8 mouse cellular contexts compared by ENCODE assay signal in genomic region chr10:24493936-24494335, GRCm38 (mm10).
DNase-seq lines count a peak whose midpoint lies in the region; ATAC-seq lines count a peak whose summit lies in the region.
"Had no signal": no experiment of that assay in that cellular context is flagged by ENCODE, and none has a peak within 500 bp of the region (broad histone marks: within the 10 kb centered on the region; RNA-seq: fewer than 3 reads in every experiment).

No protein-coding gene starts in this region.

- no peak overlapping the region for H3K4me2 ChIP-seq in hindbrain, embryonic 11.5 days (replicated peaks; ENCODE audit: low read depth, low read length)
- no peak overlapping the region for H3K4me2 ChIP-seq in hindbrain, embryonic 13.5 days
- H3K4me2 ChIP-seq: limb, embryonic 15.5 days had no signal

- intact Hi-C loops in heart, postnatal 14 days (cut with DNase I): loop anchor here (5.0 kb wide), 2 partner anchors 82 to 98 kb away; no protein-coding TSS in a partner anchor

- no peaks in the 10 kb centered on the region for H3K9me3 ChIP-seq in hindbrain, embryonic 11.5 days (ENCODE audit: control insufficient read depth, low read length)
- no peaks in the 10 kb centered on the region for H3K9me3 ChIP-seq in hindbrain, embryonic 13.5 days
- H3K9me3 ChIP-seq: limb, embryonic 15.5 days had no signal

- WGBS in hindbrain, embryonic 11.5 days: 79% methylated on average over 6 of the region's 6 CpGs
- WGBS in hindbrain, embryonic 13.5 days: 63% methylated on average over 6 of the region's 6 CpGs

- H3K27me3 ChIP-seq in hindbrain, embryonic 11.5 days (ENCODE audit: control insufficient read depth, insufficient read depth, low read length): no peaks in the 10 kb centered on the region
- H3K27me3 ChIP-seq in hindbrain, embryonic 13.5 days: no peaks in the 10 kb centered on the region
- H3K27me3 ChIP-seq: limb, embryonic 15.5 days had no signal

- no peak for ATAC-seq in hindbrain, embryonic 11.5 days (ENCODE audit: low FRiP score)
- ATAC-seq in hindbrain, embryonic 13.5 days (ENCODE audit: low FRiP score): no peak

- no peak overlapping the region for H3K9ac ChIP-seq in hindbrain, embryonic 11.5 days (ENCODE audit: low read depth, low read length)
- no peak overlapping the region for H3K9ac ChIP-seq in hindbrain, embryonic 13.5 days
- H3K9ac ChIP-seq: limb, embryonic 15.5 days had no signal

- H3K4me1 ChIP-seq in hindbrain, embryonic 11.5 days (replicated peaks; ENCODE audit: control insufficient read depth, insufficient read depth, low read length): no peaks in the 10 kb centered on the region
- no peaks in the 10 kb centered on the region for H3K4me1 ChIP-seq in hindbrain, embryonic 13.5 days (replicated peaks)
- H3K4me1 ChIP-seq: limb, embryonic 15.5 days had no signal

- H3K36me3 ChIP-seq in hindbrain, embryonic 11.5 days (ENCODE audit: control insufficient read depth, insufficient read depth, low read length): no peaks in the 10 kb centered on the region
- H3K36me3 ChIP-seq in hindbrain, embryonic 13.5 days: no peaks in the 10 kb centered on the region
- H3K36me3 ChIP-seq: limb, embryonic 15.5 days had no signal

- H3K27ac ChIP-seq in hindbrain, embryonic 11.5 days (ENCODE audit: low read depth, low read length): no peak overlapping the region
- H3K27ac ChIP-seq in hindbrain, embryonic 13.5 days: no peak overlapping the region
- H3K27ac ChIP-seq: limb, embryonic 15.5 days had no signal

- DNase-seq in NIH3T3 (ENCODE audit: low read depth): peak; percentile 62
- DNase-seq in adrenal gland, postnatal 36 days: peak; percentile 69 to 81
- peak; percentile 63 to 69 for DNase-seq in heart, postnatal 14 days
- peak; percentile 74 to 83 for DNase-seq in lung, adult 18-20 months
- DNase-seq in frontal cortex, postnatal 36 days (ENCODE audit: low spot score in 2 of 2): no peak
- no peak for DNase-seq in hindbrain, embryonic 11.5 days (ENCODE audit: low spot score)

- H3K4me3 ChIP-seq in hindbrain, embryonic 11.5 days (ENCODE audit: low read depth, low read length): no peak overlapping the region
- no peak overlapping the region for H3K4me3 ChIP-seq in hindbrain, embryonic 13.5 days
- H3K4me3 ChIP-seq: limb, embryonic 15.5 days had no signal

Comparison
In these comparisons a context has a peak if more than half of its experiments do, and no peak if none do; other contexts are left out.
1. DNase-seq: peak in NIH3T3 (single experiment), adrenal gland, postnatal 36 days (2 of 2), heart, postnatal 14 days (2 of 2) and lung, adult 18-20 months (2 of 2); none in frontal cortex, postnatal 36 days (0 of 2) and hindbrain, embryonic 11.5 days (single experiment).